Mouse (Mus musculus) E14TG2a.4 (cell line): Measurements from ENCODE around the gene Cuta.

Source experiments
- H3K27me3 ChIP-seq: 2 replicates; pipeline ENCODE4 v1.6.1; 2014; ENCODE audit warnings: low read length, control low read depth; ENCODE audit not compliant: insufficient read depth
- H3K36me3 ChIP-seq: 2 replicates; pipeline ENCODE4 v1.6.1; 2014; ENCODE audit warnings: low read length, control low read depth; ENCODE audit not compliant: insufficient read depth
- H3K4me1 ChIP-seq: replicated peaks from 2 replicates; pipeline ENCODE4 v1.6.1; 2014; ENCODE audit warnings: low read depth, low read length, control low read depth
- H3K4me3 ChIP-seq: replicated peaks from 2 replicates; pipeline ENCODE4 v1.5.1; 2014; ENCODE audit warnings: mild to moderate bottlenecking, low read length
- H3K9me3 ChIP-seq: 2 replicates; pipeline ENCODE4 v1.6.1; 2014; ENCODE audit warnings: low read length, control low read depth
- CTCF ChIP-seq: conservative IDR thresholded peaks from 2 replicates; pipeline ENCODE4 v1.5.1; 2014; ENCODE audit warnings: low read length
- NANOG ChIP-seq: IDR thresholded peaks from 2 replicates; pipeline ENCODE4 v1.6.1; 2014; ENCODE audit warnings: borderline replicate concordance, low read length, mixed read lengths
- POU5F1 ChIP-seq: IDR thresholded peaks from 2 replicates; pipeline ENCODE4 v1.6.1; 2014; ENCODE audit warnings: low read length, borderline replicate concordance

Gene Cuta

DNA sequence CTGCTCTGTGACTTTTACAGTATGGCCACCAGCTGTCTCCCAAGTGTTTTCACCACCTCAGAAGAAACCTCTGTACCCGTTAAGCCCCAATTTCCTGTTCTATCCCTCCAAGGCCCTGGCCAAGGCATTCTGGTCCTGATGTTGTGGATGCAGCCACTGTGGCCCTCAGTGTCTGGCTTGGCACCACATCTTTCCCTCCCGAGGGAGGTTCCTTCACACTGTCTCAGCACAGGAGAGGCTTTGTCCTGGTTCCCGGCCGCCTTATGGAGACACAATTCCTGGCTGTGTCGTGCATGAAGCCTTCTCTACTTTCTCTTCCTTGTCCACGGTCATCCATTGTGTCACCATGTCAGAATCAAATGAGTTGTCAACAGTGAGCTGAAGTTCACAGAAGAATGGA, 45.9 kb downstream of the Cuta start:
- H3K9me3 ChIP-seq: peaks cover 7% of the 10 kb centered on the region; the same call in 1 of the 2 replicates
- no peak for TF ChIP-seq CTCF
- H3K36me3 ChIP-seq: no peaks in the 10 kb centered on the region
- peaks cover 8% of the 10 kb centered on the region for H3K4me1 ChIP-seq
- H3K4me3 ChIP-seq: no peak overlapping the region
- peaks cover 36% of the 10 kb centered on the region for H3K27me3 ChIP-seq

DNA sequence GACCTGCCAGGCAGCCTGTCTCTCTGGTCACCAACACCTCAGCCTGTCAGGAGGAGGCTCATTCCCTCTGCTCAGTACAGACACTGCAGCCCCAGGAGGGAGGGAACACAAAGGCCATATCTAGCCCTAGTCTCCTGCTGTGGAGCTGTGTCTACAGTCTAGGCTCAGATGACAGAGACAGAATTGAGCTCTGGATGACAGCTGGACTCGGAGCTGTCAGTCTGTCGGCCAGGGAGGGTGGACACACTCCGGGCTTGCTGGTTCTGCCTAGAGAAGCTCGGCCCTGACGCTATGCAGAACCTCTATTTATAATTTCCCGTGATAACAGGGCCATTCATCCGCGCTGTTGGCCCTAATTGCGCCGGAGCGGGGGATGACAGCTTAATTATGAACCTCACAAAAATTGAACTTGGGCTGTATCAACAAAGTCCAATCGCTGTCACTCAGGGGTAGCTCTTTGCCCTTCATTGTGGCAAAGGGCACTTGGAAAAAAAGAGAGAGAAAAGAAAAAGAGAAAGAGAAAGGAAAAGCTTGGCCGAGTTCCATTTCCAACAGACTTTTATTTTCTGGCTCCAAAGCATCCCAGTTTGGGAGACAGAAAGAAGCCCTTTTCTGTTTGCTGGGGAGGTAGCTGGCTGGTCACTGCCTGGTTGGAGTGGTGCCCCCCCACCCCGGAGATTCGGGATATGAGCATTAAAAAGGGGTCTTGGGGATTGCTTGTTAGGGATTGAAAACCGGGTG, 46.6 kb downstream of the Cuta start:
- TF ChIP-seq NANOG: no peak
- TF ChIP-seq POU5F1: no peak
- no peak for TF ChIP-seq CTCF
- Histone ChIP-seq H3K27me3 (peaks cover 43% of the 10 kb centered on the region), H3K4me1 (peaks cover 8% of the 10 kb centered on the region), H3K4me3 (no peak overlapping the region), H3K36me3 (no peaks in the 10 kb centered on the region), H3K9me3 (peaks cover 7% of the 10 kb centered on the region; the same call in 1 of the 2 replicates)

- Histone ChIP-seq H3K27me3 (peaks cover 62% of the 10 kb centered on the region), H3K4me1 (peaks cover 23% of the 10 kb centered on the region), H3K4me3 (no peak overlapping the region), H3K36me3 (no peaks in the 10 kb centered on the region), H3K9me3 (no peaks in the 10 kb centered on the region)
- no peak for TF ChIP-seq NANOG
Measured at GRCm38 (mm10) chr17:26887926-26888325, 51.4 kb downstream of the Cuta start.

- H3K9me3 ChIP-seq: no peaks in the 10 kb centered on the region
- peaks cover 23% of the 10 kb centered on the region for H3K4me1 ChIP-seq
- no peaks in the 10 kb centered on the region for H3K36me3 ChIP-seq
- H3K27me3 ChIP-seq: peaks cover 58% of the 10 kb centered on the region
- TF ChIP-seq NANOG: no peak
- TF ChIP-seq POU5F1: no peak
- TF ChIP-seq CTCF: peak; percentile 91
- H3K4me3 ChIP-seq: peak overlapping the region; percentile 57
Measured at GRCm38 (mm10) chr17:26886047-26886749, 53.2 kb downstream of the Cuta start.

DNA sequence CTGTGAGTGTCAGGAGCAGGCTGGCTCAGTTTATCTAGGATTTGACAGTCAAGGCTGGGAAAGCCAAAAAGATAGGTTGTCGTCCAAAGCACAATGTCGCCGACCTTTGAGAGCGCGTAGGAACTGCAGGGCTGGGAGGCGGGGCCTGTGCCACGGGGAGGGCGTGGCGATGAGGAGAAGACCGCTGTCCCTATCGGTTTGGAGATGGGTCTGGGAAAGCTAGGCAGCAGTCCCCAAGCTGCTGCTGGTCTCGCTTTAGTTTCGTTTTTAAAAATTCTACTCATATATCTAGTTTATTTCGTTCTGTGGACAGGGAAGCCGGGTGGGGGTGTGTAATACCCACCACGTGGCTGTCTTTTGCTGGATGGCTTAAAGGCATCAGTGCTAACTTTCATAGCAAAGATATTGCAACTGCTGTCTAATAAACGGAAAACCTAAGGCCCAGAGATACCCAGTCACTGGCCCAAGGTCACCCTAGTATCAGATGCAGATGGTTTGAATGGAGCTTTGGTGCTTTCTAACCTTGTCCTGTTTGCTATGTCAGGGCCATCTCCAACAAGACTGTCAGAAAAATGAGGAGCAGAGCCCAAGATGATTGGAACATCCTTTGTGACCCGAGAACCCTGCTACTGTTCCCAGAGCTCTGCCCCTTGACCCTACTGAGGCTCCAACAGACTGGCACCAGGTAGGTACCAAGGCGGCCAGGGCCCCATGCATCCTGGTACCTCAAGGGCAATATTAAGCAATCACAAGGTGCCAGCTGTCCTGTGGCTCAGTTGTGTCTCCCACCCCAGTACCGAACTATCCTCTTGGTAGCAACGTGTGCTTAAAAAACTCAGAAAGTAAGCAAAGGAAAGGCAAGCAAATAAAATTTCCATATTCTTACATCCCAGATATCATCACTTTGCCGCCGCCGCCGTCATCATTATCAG, 54.1 kb downstream of the Cuta start:
- Histone ChIP-seq H3K4me1 (peaks cover 23% of the 10 kb centered on the region), H3K36me3 (no peaks in the 10 kb centered on the region), H3K27me3 (peaks cover 55% of the 10 kb centered on the region), H3K9me3 (peaks cover 3% of the 10 kb centered on the region; the same call in 1 of the 2 replicates), H3K4me3 (peak overlapping the region; percentile 57)
- TF ChIP-seq POU5F1: no peak
- TF ChIP-seq NANOG: no peak
- TF ChIP-seq CTCF: no peak; the same call in none of the 2 replicates
